Mouse (Mus musculus) embryonic fibroblast, embryonic 13.5 days (primary cell): Measurements from ENCODE around the gene Pigq.

Source experiments
- CTCF ChIP-seq: IDR thresholded peaks from 2 replicates; pipeline ENCODE4 v1.5.1; 2011; ENCODE audit warnings: mild to moderate bottlenecking, control low read depth, low read length, moderate library complexity, borderline replicate concordance; ENCODE audit not compliant: insufficient read depth
- POLR2A ChIP-seq: IDR thresholded peaks from 2 replicates; pipeline ENCODE4 v1.6.1; 2011; ENCODE audit warnings: low read depth, mild to moderate bottlenecking, control low read depth, low read length, moderate library complexity

- no peak for TF ChIP-seq POLR2A
- no peak for TF ChIP-seq CTCF
These were observed 9.9 kb upstream of the Pigq start for GRCm38 (mm10) chr17:25954671-25955070.
